Mouse (Mus musculus) MEL (cell line): ENCODE data around the gene Pnmal1. TPM values are rescaled to one million over a fixed set of nuclear protein-coding genes. Genes with fewer than 3 reads are reported as not detected.

ENCODE experiments used
- DNase-seq: peaks from one replicate; pipeline ENCODE4 v3.0.0; 2011; ENCODE audit warnings: low read depth, low spot score
- H3K27ac ChIP-seq: 2 replicates; pipeline ENCODE4 v1.5.1; 2012; ENCODE audit warnings: low read depth, mild to moderate bottlenecking, control low read depth, low read length, moderate library complexity; ENCODE audit not compliant: control insufficient read depth
- H3K27me3 ChIP-seq, 2 experiments: fragments of 150-350 bp in 1 of 2; sonication (generic) in 1 of 2; 2 replicates each; pipeline ENCODE4 v1.6.1; 2012; ENCODE audit warnings: low read length in 2 of 2, mild to moderate bottlenecking in 2 of 2, improper control_type of control experiment in 1 of 2, moderate library complexity in 1 of 2; ENCODE audit not compliant: insufficient read depth in 2 of 2, control insufficient read depth in 1 of 2
- H3K36me3 ChIP-seq, 2 experiments: 2 replicates each; pipeline ENCODE4 v1.6.1; 2012 to 2014; ENCODE audit warnings: low read length in 2 of 2, improper control_type of control experiment in 1 of 2, inconsistent platforms in 1 of 2, mild to moderate bottlenecking in 1 of 2; ENCODE audit not compliant: insufficient read depth in 2 of 2, control insufficient read depth in 1 of 2
- H3K4me1 ChIP-seq, 2 experiments: fragments of 150-350 bp in 1 of 2; sonication (generic) in 1 of 2; 2 replicates each; pipeline ENCODE4 v1.6.1; 2012; ENCODE audit warnings: low read length in 2 of 2, improper control_type of control experiment in 1 of 2, mild to moderate bottlenecking in 1 of 2; ENCODE audit not compliant: insufficient read depth in 2 of 2, control insufficient read depth in 1 of 2
- H3K4me3 ChIP-seq, 2 experiments: fragments of 150-350 bp in 1 of 2; sonication (generic) in 1 of 2; 2 replicates each; pipeline ENCODE4 v1.5.1; 2012; ENCODE audit warnings: low read depth in 2 of 2, low read length in 2 of 2, mild to moderate bottlenecking in 2 of 2, moderate library complexity in 2 of 2, control low read depth in 1 of 2, improper control_type of control experiment in 1 of 2; ENCODE audit not compliant: control insufficient read depth in 1 of 2, insufficient read depth in 1 of 2
- H3K79me2 ChIP-seq: 2 replicates; pipeline ENCODE4 v1.6.1; 2012; ENCODE audit warnings: mild to moderate bottlenecking, low read length, moderate library complexity; ENCODE audit not compliant: control insufficient read depth, poor library complexity, insufficient read depth
- H3K9ac ChIP-seq: 2 replicates; pipeline ENCODE4 v1.6.1; 2012; ENCODE audit warnings: low read depth, mild to moderate bottlenecking, control low read depth, low read length, moderate library complexity; ENCODE audit not compliant: control insufficient read depth, poor library complexity, severe bottlenecking
- H3K9me3 ChIP-seq: fragments of 150-350 bp; sonication (generic); replicated peaks from 2 replicates; pipeline ENCODE4 v1.6.1; 2012; ENCODE audit warnings: mild to moderate bottlenecking, low read length, improper control_type of control experiment, moderate library complexity; ENCODE audit not compliant: insufficient read depth
- BHLHE40 ChIP-seq: IDR thresholded peaks from 2 replicates; pipeline ENCODE4 v1.6.1; 2012; ENCODE audit warnings: low read depth, mild to moderate bottlenecking, inconsistent platforms, low read length, improper control_type of control experiment, borderline replicate concordance
- CHD1 ChIP-seq: IDR thresholded peaks from 2 replicates; pipeline ENCODE4 v1.6.1; 2012; ENCODE audit warnings: low read depth, mild to moderate bottlenecking, inconsistent platforms, low read length, improper control_type of control experiment
- E2F4 ChIP-seq: IDR thresholded peaks from 2 replicates; pipeline ENCODE4 v1.6.1; 2011; ENCODE audit warnings: low read depth, low read length, improper control_type of control experiment, borderline replicate concordance
- ELF1 ChIP-seq: IDR thresholded peaks from 2 replicates; pipeline ENCODE4 v1.6.1; 2014; ENCODE audit warnings: low read depth, mild to moderate bottlenecking, inconsistent platforms, low read length, improper control_type of control experiment, moderate library complexity
- EP300 ChIP-seq, 2 experiments: IDR thresholded peaks; 2 replicates each; pipeline ENCODE4 v1.6.1; 2011; ENCODE audit warnings: improper control_type of control experiment in 2 of 2, low read length in 2 of 2, low read depth in 1 of 2, mild to moderate bottlenecking in 1 of 2
- ETS1 ChIP-seq: IDR thresholded peaks from 2 replicates; pipeline ENCODE4 v1.6.1; 2012; ENCODE audit warnings: low read depth, mild to moderate bottlenecking, inconsistent platforms, low read length, improper control_type of control experiment, moderate library complexity
- HCFC1 ChIP-seq: IDR thresholded peaks from 2 replicates; pipeline ENCODE4 v1.6.1; 2012; ENCODE audit warnings: low read depth, mild to moderate bottlenecking, inconsistent platforms, low read length, improper control_type of control experiment, moderate library complexity
- JUND ChIP-seq: IDR thresholded peaks from 2 replicates; pipeline ENCODE4 v1.6.1; 2011; ENCODE audit warnings: low read depth, mild to moderate bottlenecking, improper control_type of control experiment, low read length
- KAT2A ChIP-seq: conservative IDR thresholded peaks from 2 replicates; pipeline ENCODE4 v1.6.1; 2012; ENCODE audit warnings: low read depth, low read length, improper control_type of control experiment, inconsistent platforms
- MAX ChIP-seq: IDR thresholded peaks from 2 replicates; pipeline ENCODE4 v1.6.1; 2011; ENCODE audit warnings: low read length, improper control_type of control experiment
- MEF2A ChIP-seq: IDR thresholded peaks from 2 replicates; pipeline ENCODE4 v1.6.1; 2014; ENCODE audit warnings: low read depth, mild to moderate bottlenecking, inconsistent platforms, low read length, improper control_type of control experiment; ENCODE audit not compliant: poor library complexity, insufficient replicate concordance, severe bottlenecking; ENCODE audit errors: extremely low read depth
- MXI1 ChIP-seq: IDR thresholded peaks from 2 replicates; pipeline ENCODE4 v1.6.1; 2011; ENCODE audit warnings: mild to moderate bottlenecking, low read depth, low read length, improper control_type of control experiment
- MYB ChIP-seq: IDR thresholded peaks from 2 replicates; pipeline ENCODE4 v1.6.1; 2011; ENCODE audit warnings: mild to moderate bottlenecking, low read depth, low read length, improper control_type of control experiment
- POLR2A ChIP-seq, 2 experiments: IDR thresholded peaks; 2 replicates each; pipeline ENCODE4 v1.6.1; 2011 to 2012; ENCODE audit warnings: low read length in 2 of 2, mild to moderate bottlenecking in 2 of 2, control low read depth in 1 of 2, improper control_type of control experiment in 1 of 2, low read depth in 1 of 2, moderate library complexity in 1 of 2; ENCODE audit not compliant: control insufficient read depth in 1 of 2, insufficient read depth in 1 of 2, poor library complexity in 1 of 2
- POLR2AphosphoS2 ChIP-seq: IDR thresholded peaks from 2 replicates; pipeline ENCODE4 v1.6.1; 2011; ENCODE audit warnings: low read length, improper control_type of control experiment
- POLR2AphosphoS5 ChIP-seq: IDR thresholded peaks from 2 replicates; pipeline ENCODE4 v1.6.1; 2012; ENCODE audit warnings: low read depth, borderline replicate concordance, mild to moderate bottlenecking, inconsistent platforms, low read length, moderate library complexity, mixed read lengths
- RAD21 ChIP-seq: IDR thresholded peaks from 2 replicates; pipeline ENCODE4 v1.6.1; 2011; ENCODE audit warnings: mild to moderate bottlenecking, low read depth, low read length, improper control_type of control experiment
- RCOR1 ChIP-seq: IDR thresholded peaks from 2 replicates; pipeline ENCODE4 v1.6.1; 2012; ENCODE audit warnings: low read depth, mild to moderate bottlenecking, inconsistent platforms, low read length, improper control_type of control experiment
- SIN3A ChIP-seq: IDR thresholded peaks from 2 replicates; pipeline ENCODE4 v1.6.1; 2012; ENCODE audit warnings: low read length, improper control_type of control experiment, inconsistent platforms
- SMC3 ChIP-seq: IDR thresholded peaks from 2 replicates; pipeline ENCODE4 v1.6.1; 2011; ENCODE audit warnings: low read depth, low read length, improper control_type of control experiment
- TAL1 ChIP-seq: IDR thresholded peaks from 2 replicates; pipeline ENCODE4 v1.6.1; 2012; ENCODE audit warnings: mild to moderate bottlenecking, inconsistent platforms, low read length, moderate library complexity, mixed read lengths
- TBP ChIP-seq: IDR thresholded peaks from 2 replicates; pipeline ENCODE4 v1.8.0; 2011; ENCODE audit warnings: low read depth, low read length, improper control_type of control experiment
- USF1 ChIP-seq: IDR thresholded peaks from 2 replicates; pipeline ENCODE4 v1.6.1; 2014; ENCODE audit warnings: low read depth, mild to moderate bottlenecking, inconsistent platforms, low read length, improper control_type of control experiment, moderate library complexity
- USF2 ChIP-seq, 2 experiments: IDR thresholded peaks; 2 replicates each; pipeline ENCODE4 v1.6.1; 2011 to 2012; ENCODE audit warnings: improper control_type of control experiment in 2 of 2, low read length in 2 of 2, borderline replicate concordance in 1 of 2, inconsistent platforms in 1 of 2, low read depth in 1 of 2, mild to moderate bottlenecking in 1 of 2; ENCODE audit not compliant: insufficient read depth in 1 of 2
- ZC3H11A ChIP-seq: IDR thresholded peaks from 2 replicates; pipeline ENCODE4 v1.6.1; 2012; ENCODE audit warnings: low read depth, mild to moderate bottlenecking, inconsistent platforms, low read length, improper control_type of control experiment
- ZKSCAN1 ChIP-seq: IDR thresholded peaks from 2 replicates; pipeline ENCODE4 v1.6.1; 2012; ENCODE audit warnings: low read depth, mild to moderate bottlenecking, inconsistent platforms, low read length, improper control_type of control experiment, moderate library complexity
- ZMIZ1 ChIP-seq: IDR thresholded peaks from 2 replicates; pipeline ENCODE4 v1.6.1; 2012; ENCODE audit warnings: low read depth, mild to moderate bottlenecking, inconsistent platforms, low read length, improper control_type of control experiment, moderate library complexity
- ZNF384 ChIP-seq: IDR thresholded peaks from 2 replicates; pipeline ENCODE4 v1.6.1; 2012; ENCODE audit warnings: low read depth, mild to moderate bottlenecking, inconsistent platforms, low read length, improper control_type of control experiment
- polyA plus RNA-seq, 2 experiments: library from polyadenylated mRNA; stranded (reverse) in 1 of 2; unstranded in 1 of 2; fragments of >175 nt in 1 of 2; fragments of >200 nt in 1 of 2; gene quantifications; 2 replicates each; pipeline versions ENCODE4 v1.2.1 to v1.2.4; 2012; ENCODE audit warnings: low replicate concordance in 2 of 2, low read depth in 1 of 2; ENCODE audit not compliant: insufficient read length in 2 of 2, insufficient read depth in 1 of 2, missing spikeins in 1 of 2
- total RNA-seq: library from RNA; depleted of rRNA; stranded (reverse); fragments of 300-350 nt; gene quantifications from 2 replicates; pipeline ENCODE4 v1.2.3, GENCODE M21; 2012

The Pnmal1 gene
- total and polyA plus RNA-seq, 3 experiments = 0.19 to 0.53 TPM; not detected in 1

- no peaks in the 10 kb centered on the region for H3K27me3 ChIP-seq
- H3K9me3 ChIP-seq = no peaks in the 10 kb centered on the region
- no peaks in the 10 kb centered on the region for H3K79me2 ChIP-seq
- H3K27ac ChIP-seq = no peak within 1 kb of the TSS
- H3K4me3 ChIP-seq = no peak within 1 kb of the TSS
- no peak within 1 kb of the TSS; the same call in 1 of the 2 replicates for H3K9ac ChIP-seq
- TF ChIP-seq BHLHE40 = no peak
- TF ChIP-seq MYB = no peak
- no peak for TF ChIP-seq ETS1
- TF ChIP-seq RCOR1 = no peak
- no peak for TF ChIP-seq ZKSCAN1
- TF ChIP-seq RAD21 = no peak
- TF ChIP-seq HCFC1 = no peak
- TF ChIP-seq MXI1 = no peak
- no peak for TF ChIP-seq ELF1
- TF ChIP-seq MEF2A = no peak
- no peak for TF ChIP-seq USF2 (IDR thresholded peaks at IDR 0.05; ENCODE audit: borderline replicate concordance in 1 of 2, insufficient read depth in 1 of 2, low read depth in 1 of 2, low read length in 2 of 2)
- TF ChIP-seq SIN3A = no peak
- no peak for TF ChIP-seq MAX
- no peak for TF ChIP-seq JUND
- no peak for TF ChIP-seq ZC3H11A
- TF ChIP-seq CHD1 = no peak
- no peak for TF ChIP-seq SMC3
- TF ChIP-seq E2F4 = no peak
- no peak for TF ChIP-seq ZNF384
- no peak for TF ChIP-seq USF1
- H3K4me1 ChIP-seq = peaks cover 4 to 9% of the 10 kb centered on the region in 2 experiments
- no peak for DNase-seq
- H3K36me3 ChIP-seq = peaks cover 0 to 11% of the 10 kb centered on the region in 2 experiments; a peak in 2 of 4 replicates
Observed at GRCm38 (mm10) chr7:16992451-16992807, 33.0 kb downstream of the Pnmal1 start, which contains the start of gene Ccdc8. Ccdc8 (plus strand) TSS chr7:16992708.

GRCm38 (mm10) chr7:16993651-16994399 lies 34.3 kb downstream of the Pnmal1 start:
- no peak for TF ChIP-seq TBP
- TF ChIP-seq POLR2AphosphoS2 = no peak
- TF ChIP-seq ZMIZ1 = no peak
- TF ChIP-seq E2F4 = no peak
- TF ChIP-seq POLR2AphosphoS5 = no peak
- TF ChIP-seq MXI1 = no peak
- TF ChIP-seq HCFC1 = no peak
- TF ChIP-seq USF2 (IDR thresholded peaks at IDR 0.05; ENCODE audit: borderline replicate concordance in 1 of 2, insufficient read depth in 1 of 2, low read depth in 1 of 2, low read length in 2 of 2) = no peak
- TF ChIP-seq SIN3A = no peak
- no peak for TF ChIP-seq MYB
- TF ChIP-seq TAL1 = no peak
- no peak for TF ChIP-seq EP300 (IDR thresholded peaks at IDR 0.05; ENCODE audit: low read depth in 1 of 2, low read length in 2 of 2)
- TF ChIP-seq ELF1 = no peak
- no peak for TF ChIP-seq KAT2A
- TF ChIP-seq POLR2A (IDR thresholded peaks at IDR 0.05; ENCODE audit: control insufficient read depth in 1 of 2, insufficient read depth in 1 of 2, low read depth in 1 of 2, low read length in 2 of 2, poor library complexity in 1 of 2) = no peak
- TF ChIP-seq BHLHE40 = no peak
- TF ChIP-seq RCOR1 = no peak
- peaks cover 0 to 11% of the 10 kb centered on the region in 2 experiments; a peak in 2 of 4 replicates for H3K36me3 ChIP-seq
- no peak for DNase-seq
- peaks cover 4 to 9% of the 10 kb centered on the region in 2 experiments for H3K4me1 ChIP-seq
- H3K27ac ChIP-seq = no peak overlapping the region
- H3K4me3 ChIP-seq = no peak overlapping the region
- no peaks in the 10 kb centered on the region for H3K9me3 ChIP-seq
- no peak overlapping the region for H3K9ac ChIP-seq
- no peaks in the 10 kb centered on the region for H3K79me2 ChIP-seq
- no peaks in the 10 kb centered on the region for H3K27me3 ChIP-seq
